8 mouse cellular contexts compared by ENCODE assay signal in the genomic region with DNA sequence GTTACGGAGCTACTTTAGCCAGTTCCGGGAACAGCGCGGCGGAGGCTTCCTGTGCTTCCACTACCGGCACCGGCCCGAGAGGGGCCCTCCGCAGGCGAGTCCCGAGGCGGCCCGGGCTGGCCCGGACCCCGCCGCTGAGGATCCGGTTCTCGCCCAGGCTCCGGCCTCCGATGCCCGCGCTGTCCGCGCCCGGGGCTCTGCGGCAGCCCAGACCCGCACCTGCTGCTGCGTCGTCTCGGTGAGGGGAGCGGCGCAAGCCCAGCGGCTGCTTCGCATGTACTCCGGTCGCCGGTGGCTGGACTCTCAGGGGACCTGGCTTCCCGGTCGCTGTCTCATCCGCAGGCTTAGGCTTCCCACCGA. TPM values are rescaled to one million over a fixed set of nuclear protein-coding genes. Genes with fewer than 3 reads are reported as not detected.
DNase-seq lines count a peak whose midpoint lies in the region; ATAC-seq and TF ChIP-seq lines count a peak whose summit lies in the region.

No protein-coding gene starts in this region.

- no peak for DNase-seq in heart, adult 8-10 months (ENCODE audit: low spot score)
- DNase-seq in liver, postnatal 0 days, result no peak
- no peak for DNase-seq in natural killer cell, adult 2 months (ENCODE audit: low spot score in 2 of 2)
- DNase-seq in cerebellum, adult 9-11 months, result no peak
- DNase-seq in layer of hippocampus, adult 18-20 months (ENCODE audit: low spot score in 2 of 2), result no peak

- H3K4me1 ChIP-seq in heart, embryonic 11.5 days (ENCODE audit: control insufficient read depth, insufficient read depth, low read length), result peaks cover 8% of the 10 kb centered on the region; the same call in 1 of the 2 replicates
- peaks cover 50% of the 10 kb centered on the region for H3K4me1 ChIP-seq in E14TG2a.4 (replicated peaks; ENCODE audit: low read depth, low read length)
- peaks cover 16% of the 10 kb centered on the region for H3K4me1 ChIP-seq in forebrain, embryonic 15.5 days
- H3K4me1 ChIP-seq in liver, postnatal 0 days (ENCODE audit: insufficient read depth), result peaks cover 11% of the 10 kb centered on the region

- H3K4me3 ChIP-seq in heart, embryonic 11.5 days (ENCODE audit: low read depth, low read length), result peak overlapping the region; percentile 100
- H3K4me3 ChIP-seq in E14TG2a.4 (replicated peaks; ENCODE audit: low read length), result peak overlapping the region; percentile 99
- H3K4me3 ChIP-seq in forebrain, embryonic 15.5 days, result peak overlapping the region; percentile 81
- H3K4me3 ChIP-seq in liver, postnatal 0 days (ENCODE audit: low read depth, low read length), result peak overlapping the region; percentile 90

- TF ChIP-seq EP300 in liver, postnatal 0 days (IDR thresholded peaks at IDR 0.05; ENCODE audit: low read depth), result no peak

- peaks cover 2% of the 10 kb centered on the region; the same call in 1 of the 2 replicates for H3K36me3 ChIP-seq in heart, embryonic 11.5 days (ENCODE audit: control insufficient read depth, insufficient read depth, low read length)
- H3K36me3 ChIP-seq in E14TG2a.4 (ENCODE audit: insufficient read depth, low read length), result peaks cover 22% of the 10 kb centered on the region
- H3K36me3 ChIP-seq in forebrain, embryonic 15.5 days, result peaks cover 18% of the 10 kb centered on the region
- peaks cover 17% of the 10 kb centered on the region for H3K36me3 ChIP-seq in liver, postnatal 0 days (replicated peaks; ENCODE audit: insufficient read depth, low read length)

- TF ChIP-seq CTCF in E14TG2a.4 (conservative IDR thresholded peaks at IDR 0.05; ENCODE audit: low read length), result no peak
- no peak for TF ChIP-seq CTCF in liver, postnatal 0 days (IDR thresholded peaks at IDR 0.05; ENCODE audit: low read depth)

- peak overlapping the region; percentile 83 for H3K4me2 ChIP-seq in heart, embryonic 11.5 days
- peak overlapping the region; percentile 84 for H3K4me2 ChIP-seq in forebrain, embryonic 15.5 days (replicated peaks)
- peak overlapping the region; percentile 94 for H3K4me2 ChIP-seq in liver, postnatal 0 days (ENCODE audit: low read depth, low read length)

- H3K9me3 ChIP-seq in heart, embryonic 11.5 days (replicated peaks; ENCODE audit: control insufficient read depth, low read length), result no peaks in the 10 kb centered on the region
- H3K9me3 ChIP-seq in E14TG2a.4 (ENCODE audit: low read length), result no peaks in the 10 kb centered on the region
- no peaks in the 10 kb centered on the region for H3K9me3 ChIP-seq in forebrain, embryonic 15.5 days
- no peaks in the 10 kb centered on the region for H3K9me3 ChIP-seq in liver, postnatal 0 days (ENCODE audit: low read length)

- H3K9ac ChIP-seq in heart, embryonic 11.5 days (ENCODE audit: low read depth, low read length), result peak overlapping the region; percentile 94
- H3K9ac ChIP-seq in forebrain, embryonic 15.5 days (replicated peaks), result peak overlapping the region; percentile 80
- peak overlapping the region; percentile 91 for H3K9ac ChIP-seq in liver, postnatal 0 days (replicated peaks)

- under 1% methylated on average over 41 of the region's 41 CpGs for WGBS in heart, embryonic 11.5 days (ENCODE audit: insufficient replicate concordance)
- WGBS in forebrain, embryonic 15.5 days, result under 1% methylated on average over 35 of the region's 41 CpGs
- WGBS in liver, postnatal 0 days (ENCODE audit: insufficient replicate concordance), result under 1% methylated on average over 41 of the region's 41 CpGs

- peak overlapping the region; percentile 54; the same call in 1 of the 2 replicates for H3K27ac ChIP-seq in heart, embryonic 11.5 days (ENCODE audit: low read depth, low read length)
- peak overlapping the region; percentile 86 for H3K27ac ChIP-seq in forebrain, embryonic 15.5 days (replicated peaks)
- peak overlapping the region; percentile 78 for H3K27ac ChIP-seq in liver, postnatal 0 days (ENCODE audit: low read depth)

- peak; percentile 29; the same call in 1 of the 2 replicates for ATAC-seq in heart, embryonic 11.5 days (replicated peaks; ENCODE audit: insufficient number of reproducible peaks, low FRiP score, low TSS enrichment)
- peak; percentile 79; the same call in 1 of the 2 replicates for ATAC-seq in forebrain, embryonic 15.5 days (replicated peaks)
- peak; percentile 37 for ATAC-seq in liver, postnatal 0 days

- H3K27me3 ChIP-seq in heart, embryonic 11.5 days (ENCODE audit: control insufficient read depth, insufficient read depth, low read length), result no peaks in the 10 kb centered on the region
- no peaks in the 10 kb centered on the region for H3K27me3 ChIP-seq in E14TG2a.4 (ENCODE audit: insufficient read depth, low read length)
- H3K27me3 ChIP-seq in forebrain, embryonic 15.5 days, result no peaks in the 10 kb centered on the region
- no peaks in the 10 kb centered on the region for H3K27me3 ChIP-seq in liver, postnatal 0 days (ENCODE audit: insufficient read depth, low read length)

RNA-seq across cellular contexts. Expression of a gene that starts 0.3 kb away (rescaled TPM):
- polyA plus RNA-seq in heart, embryonic 11.5 days (2014; fragmentation: Nextera tagmentation; extraction: Ambion mirVana), result 5.0 and 6.0 TPM in 2 replicates
- total RNA-seq in heart, adult 8-10 months (2022), result 1 to 10 TPM; 3.0 to 4.6 (median 3.7) TPM
- 7.9 and 9.0 TPM in 2 replicates for polyA plus RNA-seq in forebrain, embryonic 15.5 days (2015; fragmentation: Nextera tagmentation; extraction: Ambion mirVana)
- 4.5 and 5.3 TPM in 2 replicates for polyA plus RNA-seq in liver, postnatal 0 days (2015; fragmentation: Nextera tagmentation; extraction: Ambion mirVana)
- total RNA-seq in layer of hippocampus, adult 18-20 months (2021), result 10 to 100 TPM in 1 of 2 experiments, 1 to 10 TPM in 1; 9.6 to 10.1 TPM

RNA-seq across cellular contexts. Expression of a gene that starts 9.3 kb away (rescaled TPM):
- polyA plus RNA-seq in heart, embryonic 11.5 days (2014; fragmentation: Nextera tagmentation; extraction: Ambion mirVana), result 14.2 and 14.3 TPM in 2 replicates
- 1 to 10 TPM; 7.2 to 8.1 (median 8.1) TPM for total RNA-seq in heart, adult 8-10 months (2022)
- 24.0 and 25.7 TPM in 2 replicates for polyA plus RNA-seq in forebrain, embryonic 15.5 days (2015; fragmentation: Nextera tagmentation; extraction: Ambion mirVana)
- polyA plus RNA-seq in liver, postnatal 0 days (2015; fragmentation: Nextera tagmentation; extraction: Ambion mirVana), result 10.2 and 10.9 TPM in 2 replicates
- total RNA-seq in layer of hippocampus, adult 18-20 months (2021), result 10 to 100 TPM; 10.7 to 12.1 TPM

RNA-seq across cellular contexts. Expression of a gene that starts 21.6 kb away (rescaled TPM):
- polyA plus RNA-seq in heart, embryonic 11.5 days (2014; fragmentation: Nextera tagmentation; extraction: Ambion mirVana), result 9.6 and 11.0 TPM in 2 replicates
- 10 to 100 TPM; 13.2 to 19.5 (median 16.9) TPM for total RNA-seq in heart, adult 8-10 months (2022)
- not detected in 2 replicates for polyA plus RNA-seq in forebrain, embryonic 15.5 days (2015; fragmentation: Nextera tagmentation; extraction: Ambion mirVana)
- 32.7 and 44.1 TPM in 2 replicates for polyA plus RNA-seq in liver, postnatal 0 days (2015; fragmentation: Nextera tagmentation; extraction: Ambion mirVana)
- not detected for total RNA-seq in layer of hippocampus, adult 18-20 months (2021)

RNA-seq across cellular contexts. Expression of a gene that starts 27.1 kb away (rescaled TPM):
- polyA plus RNA-seq in heart, embryonic 11.5 days (2014; fragmentation: Nextera tagmentation; extraction: Ambion mirVana), result 1.7 and 3.0 TPM in 2 replicates
- 1 to 10 TPM in 3 of 4 experiments, under 1 TPM in 1; 0.88 to 1.6 (median 1.1) TPM for total RNA-seq in heart, adult 8-10 months (2022)
- polyA plus RNA-seq in forebrain, embryonic 15.5 days (2015; fragmentation: Nextera tagmentation; extraction: Ambion mirVana), result 0.97 and 1.1 TPM in 2 replicates
- 0.40 and 0.59 TPM in 2 replicates for polyA plus RNA-seq in liver, postnatal 0 days (2015; fragmentation: Nextera tagmentation; extraction: Ambion mirVana)
- 1 to 10 TPM; 2.7 to 3.2 TPM for total RNA-seq in layer of hippocampus, adult 18-20 months (2021)

RNA-seq across cellular contexts. Expression of a gene that starts 29.0 kb away (rescaled TPM):
- 221 TPM in 2 replicates for polyA plus RNA-seq in heart, embryonic 11.5 days (2014; fragmentation: Nextera tagmentation; extraction: Ambion mirVana)
- 10 to 100 TPM; 66.4 to 92.0 (median 73.0) TPM for total RNA-seq in heart, adult 8-10 months (2022)
- 276 and 280 TPM in 2 replicates for polyA plus RNA-seq in forebrain, embryonic 15.5 days (2015; fragmentation: Nextera tagmentation; extraction: Ambion mirVana)
- 118 and 129 TPM in 2 replicates for polyA plus RNA-seq in liver, postnatal 0 days (2015; fragmentation: Nextera tagmentation; extraction: Ambion mirVana)
- total RNA-seq in layer of hippocampus, adult 18-20 months (2021), result 100 to 1,000 TPM; 135 to 141 TPM

Comparison
In these comparisons a context has a peak if more than half of its experiments do, and no peak if none do; other contexts are left out.
1. ATAC-seq: peak in every context shown above with its lines; median percentile 79 in forebrain, embryonic 15.5 days; 37 in liver, postnatal 0 days; 29 in heart, embryonic 11.5 days.
2. RNA of a gene that starts 21.6 kb away (polyA plus RNA-seq): 32.7 to 44.1 TPM in liver, postnatal 0 days and 9.6 to 11.0 TPM in heart, embryonic 11.5 days; not detected in forebrain, embryonic 15.5 days; every median in the first group is over 10 times any median in the second.
3. Peak in every context shown above with its lines, with median percentiles within 50 percentile points of each other: H3K27ac ChIP-seq, H3K4me2 ChIP-seq, H3K4me3 ChIP-seq and H3K9ac ChIP-seq.